Mouse (Mus musculus) urinary bladder, adult 18-20 months (tissue): ENCODE measurements around the gene Vmn2r43.
"Not testable (repeated sequence)": the region's sequence is repeated elsewhere in the genome, so short reads cannot be mapped to it uniquely, and the experiment has no call there.

Experiments used
- DNase-seq, 2 experiments: peaks; one replicate each; pipeline ENCODE4 v3.0.0; 2022; ENCODE audit warnings: low spot score in 2 of 2, mixed read lengths in 2 of 2

Gene Vmn2r43

DNA sequence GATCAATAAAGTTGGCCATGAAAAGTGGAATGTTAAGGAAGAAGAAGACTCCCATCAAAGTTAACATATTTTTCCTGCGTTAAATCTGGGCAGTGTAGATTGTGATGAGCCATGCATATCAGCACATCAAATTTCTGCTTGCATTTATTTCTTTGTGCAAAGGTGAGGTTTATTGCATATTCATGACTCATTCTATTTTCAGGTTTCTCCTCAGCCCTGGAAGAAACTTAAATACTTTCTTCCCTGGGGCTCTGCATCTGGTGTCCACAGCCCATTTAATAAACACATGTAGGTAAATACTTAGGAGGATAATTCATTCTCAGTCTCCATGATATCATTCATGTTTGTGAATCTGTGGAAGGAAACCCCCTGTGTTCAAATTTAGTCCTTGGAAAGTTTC is at the start of gene Vmn2r43:
Gene Vmn2r43, minus strand, starts transcription at position 101 of the 400 bp plus-strand sequence.
- DNase-seq: not testable (repeated sequence)

DNA sequence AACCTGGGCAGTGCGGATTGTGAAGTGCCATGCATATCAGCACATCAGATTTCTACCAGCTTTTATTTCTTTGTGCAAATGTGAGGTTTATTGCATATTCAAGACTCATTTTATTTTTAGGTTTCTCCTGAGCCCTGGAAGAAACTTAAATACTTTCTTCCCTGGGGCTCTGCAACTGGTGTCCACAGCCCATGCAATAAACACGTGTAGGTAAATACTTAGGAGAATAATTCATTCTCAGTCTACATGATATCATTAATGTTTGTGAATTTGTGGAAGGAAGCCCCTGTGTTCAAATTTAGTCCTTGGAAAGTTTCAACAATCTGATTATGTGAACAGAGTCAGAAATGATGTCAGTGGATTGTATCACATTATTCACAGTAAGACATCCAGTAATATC is 60.2 kb downstream of the Vmn2r43 start, which contains the start of gene Vmn2r42:
Gene Vmn2r42, minus strand, starts transcription at position 101 of the 400 bp plus-strand sequence.
- not testable (repeated sequence) for DNase-seq
